Mouse (Mus musculus) megakaryocyte, adult 5-6 weeks (primary cell): ENCODE results near the gene Efcab7. TPM values are rescaled to one million over a fixed set of nuclear protein-coding genes. Genes with fewer than 3 reads are reported as not detected.

Source experiments
- ATAC-seq: 2 replicates; pipeline ENCODE4 v1.8.0; 2016; ENCODE audit warnings: mild to moderate bottlenecking, inconsistent platforms; ENCODE audit not compliant: poor library complexity, severe bottlenecking
- total RNA-seq, 2 experiments: library from RNA; stranded (forward) in 1 of 2; stranded (reverse) in 1 of 2; fragments of 153-499, 151-499 nt in 1 of 2; fragments of 221-1000, 200-1000 nt in 1 of 2; gene quantifications; 2 replicates each; pipeline versions ENCODE4 v1.2.3 to v1.2.4; 2015 to 2017

The Efcab7 gene
- total RNA-seq, 2 experiments from 2014 or later = 1.4 to 11.8 TPM

DNA sequence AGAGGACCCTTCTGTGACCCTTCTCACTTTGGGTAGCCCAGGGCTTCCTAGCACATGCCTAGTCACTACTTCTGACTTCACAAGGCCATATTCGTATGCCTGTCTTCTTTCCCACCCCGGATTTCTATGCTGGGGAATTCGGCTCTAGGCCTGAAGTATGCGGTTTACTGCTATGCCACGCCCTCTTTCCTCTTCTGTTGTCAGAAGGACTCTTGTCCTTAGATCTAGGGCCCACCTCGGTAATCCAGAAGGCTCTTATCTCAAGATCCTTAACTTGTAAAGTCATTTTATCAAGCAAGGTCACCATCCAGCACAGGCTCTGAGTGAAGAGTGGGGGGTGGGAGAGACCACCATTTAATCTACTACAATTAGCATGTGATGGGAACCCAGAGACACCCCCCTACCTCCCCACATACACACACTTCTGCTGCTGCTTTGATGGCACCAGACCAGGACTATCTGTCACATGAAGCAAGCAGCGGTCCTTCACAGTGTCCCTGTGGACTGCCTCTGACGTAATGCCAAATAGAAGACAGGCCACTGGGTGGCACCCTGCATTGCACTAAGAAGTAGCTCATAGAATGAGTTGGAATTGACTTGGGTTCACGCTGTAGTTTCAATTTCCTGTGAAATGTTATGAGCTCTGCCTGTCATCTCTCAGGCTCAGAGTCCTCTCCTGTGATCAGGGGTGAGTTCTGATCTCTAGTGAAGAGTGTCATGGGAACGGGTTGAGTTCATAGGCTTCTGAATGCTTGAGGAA is 112.8 kb downstream of the Efcab7 start:
- no peak for ATAC-seq

DNA sequence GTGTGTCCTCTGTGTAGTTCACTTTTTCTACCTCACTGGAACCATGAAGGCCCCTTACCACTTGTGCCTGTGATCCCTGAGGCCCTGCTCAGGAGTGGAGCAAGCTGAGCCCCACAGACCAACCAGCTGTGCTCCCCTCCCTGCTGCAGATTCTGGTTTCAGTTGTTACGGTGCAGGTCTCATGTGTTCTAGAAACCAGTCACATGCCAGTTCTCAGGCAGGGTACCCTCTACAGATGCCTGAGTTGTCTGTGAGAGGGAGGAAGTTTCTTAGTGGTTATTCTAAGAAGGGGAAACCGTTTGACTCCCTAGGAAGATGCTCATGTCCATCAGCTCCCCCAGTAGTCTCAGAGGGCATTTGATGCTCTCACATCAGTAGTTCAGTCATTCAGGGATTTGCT is 115.6 kb downstream of the Efcab7 start:
- no peak for ATAC-seq

DNA sequence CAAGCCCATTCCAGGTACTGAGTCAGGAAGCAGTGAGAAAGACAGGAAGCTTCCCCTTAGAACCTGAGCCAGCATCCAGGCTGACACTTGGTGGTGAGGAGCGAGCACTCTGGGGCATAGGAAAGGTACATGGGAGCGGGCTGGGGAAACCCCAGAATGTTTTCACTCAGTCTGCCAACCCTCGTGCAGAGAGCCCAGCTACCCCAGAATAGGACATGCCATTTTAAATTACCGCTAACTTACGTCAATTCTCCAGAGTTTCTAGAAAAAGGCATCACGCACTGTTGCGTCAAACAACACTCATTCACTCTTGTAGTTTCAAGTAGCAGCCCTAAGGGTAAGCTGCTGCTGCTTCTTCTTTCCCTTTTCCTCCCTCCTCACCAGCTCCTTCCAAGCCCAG is 116.0 kb downstream of the Efcab7 start:
- no peak for ATAC-seq

DNA sequence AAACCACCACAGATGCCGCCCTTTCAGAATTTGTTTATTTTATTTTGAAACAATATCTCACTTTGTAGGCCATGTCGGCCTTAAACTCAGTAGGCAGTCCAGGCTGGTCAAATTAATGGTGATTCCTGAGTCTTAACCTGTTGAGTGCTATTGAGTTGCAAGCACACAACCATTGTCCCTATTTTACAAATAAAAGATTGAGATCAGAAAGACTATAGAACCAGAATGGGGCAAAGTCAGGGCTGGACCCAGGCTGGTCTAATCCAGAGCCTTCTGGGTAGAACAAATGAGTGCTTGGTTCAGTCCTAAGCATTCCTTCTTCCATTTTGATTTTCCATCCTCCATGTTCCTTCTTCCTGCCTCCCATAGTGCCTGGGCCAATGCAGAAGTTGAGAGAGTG is 117.5 kb downstream of the Efcab7 start:
- ATAC-seq = no peak

DNA sequence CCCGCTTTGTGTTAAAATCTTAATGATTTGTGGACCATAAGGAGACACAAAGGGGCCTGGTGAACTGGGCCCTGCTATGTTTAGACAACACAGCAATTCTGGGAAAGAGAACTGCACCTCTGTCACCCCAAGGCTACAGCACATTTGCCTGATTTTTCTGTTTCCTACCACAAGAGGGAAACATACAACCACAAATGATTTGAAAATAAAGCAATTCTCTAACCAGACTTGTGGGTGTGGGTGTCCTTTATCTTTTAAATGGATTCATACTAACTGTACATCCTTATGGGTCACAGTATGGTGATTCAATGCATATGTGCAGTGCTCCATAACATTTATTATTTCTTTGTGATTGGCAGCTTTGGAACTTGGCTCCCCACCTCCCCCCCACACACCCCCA is 118.2 kb downstream of the Efcab7 start:
- peak; percentile 53 for ATAC-seq

DNA sequence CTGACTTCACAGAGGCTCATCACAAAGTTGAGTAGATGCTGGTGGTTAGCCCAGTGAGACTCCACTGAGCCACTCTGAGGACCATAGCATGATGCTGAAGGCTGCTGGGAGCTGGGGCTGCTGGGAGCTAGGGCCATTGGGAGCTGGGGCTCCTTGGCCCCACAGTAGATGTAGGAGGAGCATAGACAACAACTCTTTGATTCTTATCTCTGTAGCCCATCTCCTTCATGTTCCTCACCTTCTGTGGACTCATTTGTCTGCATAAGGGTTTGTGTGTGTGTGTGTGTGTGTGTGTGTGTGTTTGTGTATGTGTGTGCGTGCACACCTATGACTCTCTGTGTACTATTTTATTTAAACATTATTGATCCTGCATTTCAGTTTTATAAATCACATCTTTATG is 118.9 kb downstream of the Efcab7 start:
- no peak for ATAC-seq

DNA sequence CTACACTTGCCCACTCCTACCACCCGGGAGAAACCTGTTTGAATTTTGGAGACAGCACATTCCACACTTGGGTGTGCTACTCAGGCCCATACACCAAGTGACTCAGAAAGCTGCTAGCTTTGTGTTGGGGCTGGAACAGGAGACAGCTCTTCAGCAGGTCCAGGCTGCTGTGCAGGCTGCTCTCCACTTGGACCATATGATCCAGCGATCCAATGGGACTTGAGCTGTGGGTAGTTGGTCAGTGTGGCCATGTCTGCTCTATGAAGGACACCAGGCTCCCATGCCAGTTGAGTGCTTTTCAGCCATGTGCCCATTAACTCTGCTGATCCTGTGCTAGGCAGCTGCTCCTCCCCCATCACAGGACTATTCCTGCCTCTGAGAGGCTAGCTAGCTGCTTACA is 124.9 kb downstream of the Efcab7 start:
- ATAC-seq = no peak

DNA sequence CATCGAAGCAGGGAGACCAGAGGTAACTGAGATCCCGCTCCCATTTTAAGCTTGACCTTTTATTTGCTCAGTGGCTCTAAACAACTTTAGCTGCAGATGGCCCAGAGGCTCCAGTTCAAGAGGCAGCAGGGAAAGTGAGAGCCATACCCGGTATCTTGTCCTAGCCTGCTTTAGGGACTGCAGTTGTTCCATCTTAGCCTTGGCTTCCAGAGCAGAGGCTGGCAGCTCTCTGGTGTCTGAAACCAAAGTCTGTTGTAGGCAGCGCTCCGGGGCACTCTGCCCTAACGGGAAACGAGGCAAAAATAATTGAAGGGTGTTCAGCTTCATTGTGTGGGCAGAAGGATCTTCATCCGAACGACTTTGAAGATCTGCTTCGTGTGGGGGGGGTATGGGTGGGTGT is 126.4 kb downstream of the Efcab7 start:
- ATAC-seq = no peak

DNA sequence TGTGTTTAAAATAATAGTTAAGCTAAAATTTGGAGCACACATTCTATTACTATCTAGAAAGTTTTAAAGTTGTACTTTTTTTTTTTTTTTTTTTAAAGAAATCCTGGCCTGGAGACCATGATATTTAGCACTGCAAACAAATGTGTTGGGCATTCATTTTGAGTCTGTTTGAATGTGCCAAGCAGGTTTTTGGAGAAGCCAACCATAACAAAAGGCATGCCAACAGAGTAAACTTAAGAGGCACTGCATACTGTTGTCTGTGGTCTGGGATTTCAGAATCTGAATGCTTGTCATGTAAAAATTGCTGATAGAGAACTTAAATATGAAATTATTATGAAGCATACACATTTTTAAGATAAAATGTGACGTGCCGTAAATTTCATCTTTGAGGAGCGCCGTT is 128.2 kb downstream of the Efcab7 start:
- no peak for ATAC-seq

DNA sequence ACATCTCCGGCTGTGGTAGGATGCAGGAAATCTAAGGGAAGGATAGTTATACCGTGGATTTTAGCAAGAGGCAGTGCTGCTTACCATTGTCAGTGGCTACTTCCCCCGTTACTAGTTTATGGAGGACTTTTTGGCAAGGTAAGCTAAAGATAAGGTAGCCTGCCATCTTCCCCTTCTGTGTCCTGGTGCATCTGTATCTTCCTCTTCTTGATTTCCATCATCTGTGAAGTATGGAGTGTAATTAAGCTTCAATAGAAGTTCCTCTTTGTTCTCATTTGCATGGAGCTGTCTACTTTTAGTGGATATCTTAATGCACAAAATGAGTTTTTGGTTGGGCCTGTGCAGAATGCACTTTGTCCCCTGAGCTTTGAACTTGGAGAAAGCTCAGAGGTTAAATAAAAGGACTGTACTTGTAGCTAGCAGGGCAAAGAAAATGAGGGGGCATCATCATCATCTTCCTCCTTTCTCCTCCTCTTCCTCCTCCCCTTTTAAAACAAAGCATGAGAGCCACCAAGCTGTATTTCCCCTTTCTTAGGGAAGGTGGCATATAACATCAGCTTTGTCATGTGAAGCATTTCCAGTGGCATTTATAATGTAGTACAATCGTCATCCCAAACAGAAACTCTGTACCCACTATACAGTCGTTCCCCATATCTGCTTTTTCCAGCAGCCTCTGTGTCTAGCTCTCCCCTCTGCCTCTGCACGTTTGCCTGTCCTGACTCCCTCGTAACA is 129.3 kb downstream of the Efcab7 start:
- peak; percentile 40 for ATAC-seq

DNA sequence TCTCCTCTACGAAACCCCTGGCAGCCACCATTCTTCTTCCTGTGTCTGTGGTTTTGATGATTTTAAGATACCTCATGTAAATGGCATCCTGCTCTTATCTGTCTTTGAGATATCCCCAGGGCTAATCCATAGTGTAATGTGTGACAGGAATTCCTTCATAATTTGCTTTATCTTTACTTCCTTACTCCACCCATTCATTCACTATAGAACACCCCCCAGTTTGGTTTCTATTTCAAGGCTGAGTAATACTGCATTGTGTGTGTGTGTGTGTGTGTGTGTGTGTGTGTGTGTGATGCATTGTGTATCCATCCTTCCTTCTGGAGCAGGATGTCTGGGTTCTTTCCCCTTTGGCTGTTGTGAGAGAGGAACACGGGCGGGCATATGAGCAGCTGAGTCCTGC is 130.3 kb downstream of the Efcab7 start:
- ATAC-seq = no peak

Other genes with a start within 250 kb of the Efcab7 start
- not detected in 2 replicates for gene Foxd3, start 172.9 kb upstream of the Efcab7 start, total RNA-seq (2015)
- not detected in 2 replicates for gene Foxd3, start 172.9 kb upstream of the Efcab7 start, total RNA-seq (2017)
- gene Alg6, start 113.5 kb upstream of the Efcab7 start, total RNA-seq (2015) = 13.0 and 17.3 TPM in 2 replicates
- gene Alg6, start 113.5 kb upstream of the Efcab7 start, total RNA-seq (2017) = 7.1 and 14.6 TPM in 2 replicates
- gene Pgm1, start 100.2 kb downstream of the Efcab7 start, total RNA-seq (2015) = 7.4 and 7.6 TPM in 2 replicates
- 11.6 and 12.8 TPM in 2 replicates for gene Pgm1, start 100.2 kb downstream of the Efcab7 start, total RNA-seq (2017)
- 11.8 and 12.0 TPM in 2 replicates for gene Itgb3bp, start 100.6 kb downstream of the Efcab7 start, total RNA-seq (2015)
- 6.7 and 7.7 TPM in 2 replicates for gene Itgb3bp, start 100.6 kb downstream of the Efcab7 start, total RNA-seq (2017)